Mouse (Mus musculus) heart, postnatal 10 days (tissue): ENCODE data around the gene Usp6nl. TPM values are rescaled to one million over a fixed set of nuclear protein-coding genes. Genes with fewer than 3 reads are reported as not detected.
A peak's percentile ranks its signal among the peaks of the same experiment; 100 is the strongest.

ENCODE experiments used
- DNase-seq, 2 experiments: peaks; one replicate each; pipeline ENCODE4 v3.0.0; 2021
- intact Hi-C: fragments of 180-260 bp; cut with DNase I; formaldehyde crosslinking; loops from one replicate; pipeline ENCODE4 v1.15.1; 2025
- total RNA-seq, 2 experiments: library from RNA; stranded (reverse); gene quantifications; 2 replicates each; pipeline ENCODE4 v1.2.3; 2021

The Usp6nl gene
- total RNA-seq: 10 to 100 TPM; 13.6 to 14.6 TPM

DNA sequence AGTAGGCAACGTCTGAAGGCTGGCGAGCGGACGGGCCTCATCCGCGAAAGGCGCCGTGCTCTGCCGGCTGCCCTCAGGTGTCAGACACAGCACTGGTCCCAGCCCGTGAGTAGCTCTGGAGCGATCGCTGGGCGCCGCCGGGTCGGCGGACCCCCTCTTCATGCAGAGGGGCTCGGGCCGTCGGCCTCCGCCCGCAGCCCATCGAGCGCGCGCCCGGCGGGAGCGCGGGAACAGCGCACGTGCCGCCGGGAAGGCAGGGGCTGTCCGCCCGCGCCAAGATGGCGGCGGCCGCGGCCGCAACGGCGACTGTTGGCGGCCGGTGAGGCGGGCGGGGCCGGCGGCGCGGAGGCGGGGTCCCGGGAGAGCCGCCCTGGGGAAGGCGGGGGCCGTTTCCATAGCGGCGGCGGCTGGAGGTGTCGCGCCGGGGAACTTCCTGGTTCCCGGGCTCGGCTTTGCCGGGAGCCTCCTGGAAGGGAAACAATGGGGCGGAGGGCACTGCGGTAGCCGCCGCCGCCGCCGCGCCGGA is at the start of gene Usp6nl:
Gene Usp6nl, plus strand, starts transcription at position 292 of the 526 bp plus-strand sequence.
- intact Hi-C loops: loop anchor here (2.0 to 5.0 kb wide), 2 partner anchors 65 to 102 kb away; no protein-coding TSS in a partner anchor
- peak; percentile 91 to 94 for DNase-seq

DNA sequence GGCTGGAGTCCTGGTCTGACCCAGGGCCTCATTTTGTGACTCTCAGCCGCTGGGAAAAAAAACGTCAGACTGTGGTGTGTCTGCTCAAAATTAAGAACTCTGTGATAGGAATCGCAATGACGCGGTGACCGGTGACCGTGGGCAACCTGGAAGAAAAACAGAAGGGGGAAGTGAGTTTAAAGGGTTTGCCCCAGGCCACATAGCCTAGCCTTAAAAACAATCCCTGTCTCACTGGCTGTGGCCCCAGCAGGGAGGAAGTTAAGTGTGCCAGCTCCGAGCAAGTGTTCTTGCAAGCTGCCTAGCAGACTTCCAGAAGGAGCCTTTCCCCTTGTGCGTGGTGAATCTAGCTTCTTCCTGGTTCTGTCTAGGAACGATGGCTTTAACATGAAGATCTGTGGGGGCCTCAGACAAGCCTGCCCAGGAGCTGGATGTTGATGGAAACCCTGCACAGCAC is 49.0 kb upstream of the Usp6nl start:
- peak in 1 of 2 experiments; percentile 18 for DNase-seq
- intact Hi-C loops: no loop called here

DNA sequence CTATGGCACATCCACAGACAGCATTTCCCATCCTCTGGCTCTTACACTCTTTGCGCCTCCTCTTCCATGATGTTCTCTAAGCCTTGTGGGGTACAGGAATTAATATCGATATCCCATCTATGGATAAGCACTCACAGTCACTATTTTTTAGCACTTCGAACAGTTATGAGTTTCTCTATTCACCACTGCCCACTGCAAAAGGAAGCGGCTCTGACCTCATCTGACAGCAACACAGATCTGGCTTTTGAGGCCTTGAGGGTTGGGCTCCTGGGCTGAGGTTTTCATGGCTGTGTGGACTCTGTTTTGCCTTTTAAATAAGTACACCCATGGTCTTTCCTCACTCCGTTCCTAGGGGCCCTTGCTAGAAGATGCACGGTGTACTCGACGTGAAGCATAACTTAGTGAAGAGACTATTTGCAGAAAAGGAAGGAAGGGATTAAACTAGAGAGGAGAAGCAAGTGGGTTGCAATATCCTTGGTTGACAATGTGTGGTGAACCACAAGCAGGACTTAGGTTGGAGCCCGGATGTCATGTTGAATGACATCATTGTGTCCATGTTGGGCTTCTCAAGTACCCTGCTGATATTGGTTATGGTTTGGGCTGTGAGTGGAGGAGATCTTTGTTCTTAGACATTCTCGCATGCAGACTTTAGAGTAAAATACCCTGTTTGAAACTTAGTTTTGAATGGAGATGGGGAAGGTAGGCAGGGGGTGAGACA is 43.5 kb upstream of the Usp6nl start:
- DNase-seq: no peak
- intact Hi-C loops: no loop called here

DNA sequence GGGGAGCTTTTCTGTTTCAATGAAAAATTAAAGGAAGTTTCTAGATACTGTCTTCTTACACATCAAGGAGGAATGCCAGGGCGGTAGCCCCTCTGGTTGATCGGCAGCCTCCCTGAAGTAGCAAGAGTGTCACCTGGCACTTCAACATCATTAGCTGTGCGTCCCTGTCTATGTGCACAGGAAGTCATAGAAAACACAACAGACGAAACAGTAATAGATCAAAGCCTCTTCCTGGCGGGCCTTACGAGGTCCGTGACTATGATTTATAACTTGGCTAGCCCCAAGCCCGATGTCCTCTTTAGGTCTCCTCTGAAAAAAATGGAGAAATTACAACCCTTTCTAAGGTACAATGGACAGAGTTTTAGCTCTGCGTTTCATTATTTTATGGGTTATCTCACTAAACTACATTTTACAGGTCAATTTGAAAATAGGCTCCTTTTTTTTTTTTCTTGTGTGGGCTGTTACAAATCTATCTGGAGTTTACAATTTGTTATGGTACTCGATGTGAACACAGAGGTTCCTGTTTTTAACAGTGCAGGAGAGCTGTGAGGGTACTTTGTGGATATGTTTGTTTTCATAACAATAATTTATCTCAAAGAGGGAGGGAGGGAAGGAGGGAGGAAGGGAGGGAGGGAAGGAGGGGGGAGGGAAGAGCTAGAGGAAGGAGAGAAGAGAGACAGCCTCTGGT is 42.7 kb upstream of the Usp6nl start:
- intact Hi-C loops: no loop called here
- no peak for DNase-seq

- no peak for DNase-seq
- intact Hi-C loops: no loop called here
Measured at GRCm38 (mm10) chr2:6283569-6283968, 38.9 kb upstream of the Usp6nl start.

- no peak for DNase-seq
- intact Hi-C loops: no loop called here
Measured at GRCm38 (mm10) chr2:6284784-6285183, 37.7 kb upstream of the Usp6nl start.

GRCm38 (mm10) chr2:6285794-6286193 is 36.7 kb upstream of the Usp6nl start:
- intact Hi-C loops: no loop called here
- DNase-seq: no peak

DNA sequence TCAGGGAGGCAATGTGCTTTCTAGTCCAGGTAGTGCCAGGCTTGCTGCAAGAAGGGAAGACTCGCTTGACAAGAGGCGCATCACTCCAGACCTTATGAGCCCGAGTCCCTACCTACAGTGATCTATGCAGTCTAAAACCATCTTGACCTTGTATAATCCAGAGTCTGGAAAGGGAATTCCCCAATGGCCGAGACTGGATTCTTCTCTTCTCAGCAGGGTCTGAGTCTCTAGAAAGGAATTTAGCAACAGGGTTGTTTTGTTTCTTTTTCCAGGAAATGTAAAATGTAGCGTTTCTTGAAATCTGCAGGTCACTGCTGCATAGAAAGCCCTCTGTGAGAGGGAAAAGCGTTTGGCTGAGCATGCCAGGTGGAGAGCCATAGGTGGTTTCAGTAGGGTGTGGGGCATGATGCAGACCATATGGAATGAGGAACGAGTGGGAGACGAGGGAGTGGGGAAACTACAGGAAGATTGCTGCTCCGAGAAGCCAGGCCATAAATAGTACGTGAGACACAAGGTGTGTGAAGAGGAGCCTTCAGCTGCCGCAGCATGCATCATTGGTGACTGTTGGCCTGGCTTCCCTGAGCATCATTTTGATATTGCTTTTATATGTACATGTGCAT is 28.5 kb upstream of the Usp6nl start:
- no peak for DNase-seq
- intact Hi-C loops: no loop called here

DNA sequence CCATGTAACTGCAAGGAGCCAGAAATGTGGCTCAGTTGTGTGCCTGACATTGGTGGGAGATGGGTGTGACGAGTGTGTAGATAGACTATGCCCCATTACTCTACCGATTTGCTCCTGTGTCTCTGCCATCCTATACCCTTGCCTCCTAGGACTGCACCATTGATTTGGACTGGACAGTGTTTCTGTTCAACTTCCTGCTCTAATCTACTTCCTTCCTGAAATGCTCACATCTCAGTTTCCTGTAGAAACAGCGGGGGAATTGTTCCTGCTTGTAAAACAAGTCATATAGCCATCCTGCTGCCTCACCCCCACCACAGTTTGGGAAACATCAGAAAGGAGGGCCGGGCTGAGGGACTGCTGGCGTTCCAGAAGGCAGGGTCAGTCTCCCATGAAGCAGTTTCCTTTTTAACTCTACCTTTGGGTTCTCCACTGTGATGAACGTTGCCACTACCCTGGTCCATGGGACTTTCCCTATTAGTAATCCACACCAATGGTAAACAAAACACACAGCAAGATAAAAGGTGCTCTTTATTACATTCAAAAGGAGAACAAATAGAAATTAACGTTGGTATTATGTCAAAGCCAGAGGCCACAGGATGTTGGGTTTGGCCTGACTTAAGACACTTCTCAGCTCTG is 27.4 kb upstream of the Usp6nl start:
- no peak for DNase-seq
- intact Hi-C loops: no loop called here

DNA sequence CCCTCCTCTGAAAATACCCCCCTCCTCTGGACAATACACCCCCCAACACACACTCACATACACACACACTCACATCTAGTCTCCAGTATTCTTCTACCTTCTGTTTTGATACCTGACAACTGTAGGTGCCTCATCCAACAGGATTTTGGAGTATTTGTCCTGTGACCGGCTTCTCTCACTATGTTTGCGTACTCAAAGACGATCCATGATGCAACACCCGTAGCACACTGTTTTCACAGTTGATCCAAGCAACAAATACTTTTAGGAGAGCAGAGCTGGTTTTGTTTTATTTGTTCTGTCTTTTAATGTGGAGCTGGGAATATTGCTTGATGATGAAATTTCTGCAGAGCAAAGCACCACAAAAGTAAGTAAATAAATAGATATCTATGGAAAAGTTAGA is 17.7 kb upstream of the Usp6nl start:
- intact Hi-C loops: no loop called here
- DNase-seq: no peak

DNA sequence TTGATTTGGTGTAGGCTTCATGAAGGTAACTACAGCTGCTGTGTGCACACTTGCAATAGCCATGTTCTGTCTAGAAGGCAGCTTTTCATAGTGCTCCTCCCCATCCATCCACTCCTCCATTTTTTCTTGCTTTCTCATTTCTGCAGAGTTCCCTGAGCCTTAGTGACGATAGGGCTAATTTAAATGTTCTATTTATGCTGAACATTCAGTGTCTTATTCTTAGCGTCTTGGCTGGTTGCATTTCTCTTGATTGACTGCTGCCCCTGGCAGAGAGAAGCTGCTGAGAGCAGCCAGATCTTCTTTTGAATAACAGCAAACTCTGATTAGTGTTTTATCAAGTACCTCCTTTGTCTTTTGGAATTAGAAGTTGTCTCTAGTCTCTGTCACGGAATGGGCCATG is 15.6 kb upstream of the Usp6nl start:
- DNase-seq: no peak
- intact Hi-C loops: no loop called here

GRCm38 (mm10) chr2:6309373-6309821 is 13.1 kb upstream of the Usp6nl start:
- intact Hi-C loops: no loop called here
- DNase-seq: no peak

- DNase-seq: no peak
- intact Hi-C loops: no loop called here
Measured at GRCm38 (mm10) chr2:6312764-6313163, 9.7 kb upstream of the Usp6nl start.

GRCm38 (mm10) chr2:6313733-6314132 is 8.7 kb upstream of the Usp6nl start:
- intact Hi-C loops: no loop called here
- DNase-seq: no peak

DNA sequence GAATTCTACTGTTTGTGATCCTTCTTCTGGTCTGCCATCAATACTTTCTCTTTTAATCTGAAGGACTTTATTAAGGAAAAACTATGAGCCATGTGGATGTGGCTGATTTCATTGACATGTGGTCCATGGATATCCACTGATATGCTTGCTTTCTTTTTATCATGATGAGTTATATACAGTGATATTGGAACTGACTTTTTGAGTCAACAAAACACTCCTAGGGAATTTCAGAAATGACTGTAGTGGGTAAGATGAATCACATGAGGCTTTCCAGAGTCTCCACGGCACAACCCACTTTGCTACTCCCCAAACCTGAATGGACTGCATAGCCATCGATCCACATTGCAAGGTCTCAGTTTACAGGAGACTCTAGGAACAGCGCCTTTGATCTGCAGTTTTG is 2.3 kb upstream of the Usp6nl start:
- intact Hi-C loops: loop anchor here (5.0 kb wide), 1 partner anchor 63 kb away; no protein-coding TSS in a partner anchor
- DNase-seq: no peak

- intact Hi-C loops: loop anchor here (2.0 to 5.0 kb wide), 2 partner anchors 65 to 101 kb away; no protein-coding TSS in a partner anchor
- peak; percentile 13 to 17 for DNase-seq
Measured at GRCm38 (mm10) chr2:6321769-6322375, 595 bp upstream of the Usp6nl start.

DNA sequence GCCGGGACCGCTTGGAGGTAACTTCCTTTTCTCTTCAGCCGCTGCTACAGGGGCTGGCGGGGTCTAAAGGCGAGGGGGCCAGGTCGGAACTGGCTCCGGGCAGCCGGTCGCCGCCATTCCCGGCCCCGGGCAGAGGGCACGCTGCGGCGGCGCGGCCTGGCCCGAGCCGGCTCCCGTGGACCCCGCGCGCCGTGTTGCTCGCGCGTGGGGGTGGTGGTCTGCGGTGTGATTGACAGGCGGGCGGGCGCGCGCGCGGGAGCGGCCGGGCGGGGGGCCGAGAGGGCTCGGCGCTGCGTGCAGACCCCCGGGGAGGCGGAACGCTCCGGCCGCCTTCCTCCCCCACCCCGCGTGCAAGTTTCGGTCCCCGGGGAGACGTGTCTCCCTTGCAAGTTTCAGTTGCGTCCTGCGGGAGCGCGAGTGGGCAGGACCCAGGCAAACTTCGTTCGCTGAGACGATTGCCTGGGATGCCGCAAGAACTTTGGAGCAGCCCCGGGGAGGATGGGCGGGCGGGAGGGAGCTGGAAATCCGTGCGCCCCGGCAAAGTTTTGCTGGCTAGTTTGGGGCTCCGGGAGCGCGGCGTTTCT is 563 bp downstream of the Usp6nl start:
- intact Hi-C loops: loop anchor here (2.0 to 5.0 kb wide), 2 partner anchors 66 to 102 kb away; no protein-coding TSS in a partner anchor
- peak; percentile 69 to 74 for DNase-seq

DNA sequence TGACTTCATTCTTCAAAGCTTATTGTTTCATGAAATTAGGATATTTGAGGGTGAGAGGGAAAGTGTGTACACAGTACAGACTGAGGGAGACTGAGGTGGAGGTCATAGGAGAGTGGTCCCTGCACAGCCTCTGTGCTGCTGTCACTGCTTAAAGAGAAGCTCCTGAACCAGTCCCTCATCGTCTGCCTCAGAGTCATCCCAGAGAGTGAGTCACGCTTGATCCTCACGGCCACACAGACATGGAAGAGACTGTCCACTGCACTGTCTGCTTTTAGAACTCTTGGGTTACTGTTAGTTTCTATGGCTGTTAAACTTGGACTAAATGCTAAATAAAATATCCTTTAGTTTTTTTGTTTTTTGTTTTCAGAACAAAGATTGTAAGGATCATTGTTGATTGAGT is 3.2 kb downstream of the Usp6nl start:
- intact Hi-C loops: loop anchor here (2.0 kb wide), 1 partner anchor 79 kb away; no protein-coding TSS in a partner anchor
- no peak for DNase-seq

DNA sequence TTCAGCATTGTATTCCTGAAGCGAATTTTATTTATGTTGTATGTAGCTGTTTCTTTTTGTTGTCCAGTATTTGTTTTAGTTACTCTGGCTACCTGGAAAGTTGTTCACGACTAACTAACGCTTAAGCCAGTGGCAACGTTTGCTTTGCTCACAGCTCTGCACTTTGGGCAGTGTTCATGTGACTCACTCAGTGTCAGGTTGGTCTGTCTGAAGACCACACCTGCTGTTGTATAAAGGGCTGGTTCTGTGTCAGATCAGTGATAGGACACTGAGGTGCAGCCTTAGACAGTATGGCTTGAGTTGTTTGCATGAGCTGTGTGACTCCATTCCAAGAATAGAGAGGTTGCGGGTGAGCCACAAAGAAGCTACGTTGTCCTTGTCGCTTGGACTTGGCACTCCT is 6.5 kb downstream of the Usp6nl start:
- DNase-seq: no peak
- intact Hi-C loops: no loop called here

GRCm38 (mm10) chr2:6330756-6331155 is 8.3 kb downstream of the Usp6nl start:
- DNase-seq: no peak
- intact Hi-C loops: no loop called here
